Mouse (Mus musculus) gastrocnemius, postnatal 14 days (tissue): Measurements from ENCODE around the gene Hist1h3d. TPM values are rescaled to one million over a fixed set of nuclear protein-coding genes. Genes with fewer than 3 reads are reported as not detected.
"Not testable (repeated sequence)": the region's sequence is repeated elsewhere in the genome, so short reads cannot be mapped to it uniquely, and the experiment has no call there.

Source experiments
- DNase-seq: peaks from one replicate; pipeline ENCODE4 v3.0.0; 2021; ENCODE audit warnings: mixed read lengths
- intact Hi-C: fragments of 180-260 bp; cut with DNase I; formaldehyde crosslinking; loops from one replicate; pipeline ENCODE4 v1.15.1; 2025; ENCODE audit warnings: low total_unique reads
- long read RNA-seq, 2 experiments: library from polyadenylated mRNA; stranded (forward); transcript quantifications; one replicate each; pipeline ENCODE4 v2.0.0; 2021
- total RNA-seq, 2 experiments: library from RNA; stranded (reverse); gene quantifications; 2 replicates each; pipeline ENCODE4 v1.2.3; 2021

Hist1h3d gene
- total RNA-seq = 10 to 100 TPM; 13.5 to 15.2 TPM
- long read RNA-seq, experiment 1, partial matches to known transcripts = 0 of 3 reads
- long read RNA-seq, experiment 1, other reads (novel, unspliced or antisense) = 2 of 3 reads
- long read RNA-seq, experiment 2, partial matches to known transcripts = 0 of 1 reads
- long read RNA-seq, experiment 2, other reads (novel, unspliced or antisense) = 1 of 1 reads

DNA sequence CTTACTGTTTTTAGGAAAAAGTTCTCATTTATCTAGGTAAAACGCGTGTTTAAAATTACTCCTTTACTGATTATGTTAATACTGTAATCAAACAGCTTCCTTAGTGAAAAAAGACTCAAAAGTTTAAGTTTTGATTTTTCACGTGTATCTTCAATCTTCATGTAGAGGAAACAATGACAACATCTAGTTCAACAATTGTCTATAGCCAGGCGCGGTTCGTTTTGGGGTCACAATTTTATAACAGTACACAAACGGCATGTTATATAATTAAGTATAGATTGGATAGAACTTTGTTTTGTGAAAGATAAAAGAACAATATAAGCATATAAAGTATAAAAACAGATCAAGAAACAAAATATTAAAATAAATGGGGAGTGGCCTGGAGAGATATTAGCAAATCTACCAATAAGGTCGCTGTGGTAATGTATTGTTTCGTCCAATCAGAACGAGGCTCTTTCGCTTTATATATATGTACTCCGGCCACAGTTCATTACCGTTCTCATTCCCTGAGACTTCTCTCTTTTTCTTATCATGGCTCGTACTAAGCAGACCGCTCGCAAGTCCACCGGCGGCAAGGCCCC is at the start of gene Hist1h3d:
Gene Hist1h3d (plus strand): TSS at position 493 of the 581 bp plus-strand sequence.
- intact Hi-C loops = no loop called here
- DNase-seq = no peak

DNA sequence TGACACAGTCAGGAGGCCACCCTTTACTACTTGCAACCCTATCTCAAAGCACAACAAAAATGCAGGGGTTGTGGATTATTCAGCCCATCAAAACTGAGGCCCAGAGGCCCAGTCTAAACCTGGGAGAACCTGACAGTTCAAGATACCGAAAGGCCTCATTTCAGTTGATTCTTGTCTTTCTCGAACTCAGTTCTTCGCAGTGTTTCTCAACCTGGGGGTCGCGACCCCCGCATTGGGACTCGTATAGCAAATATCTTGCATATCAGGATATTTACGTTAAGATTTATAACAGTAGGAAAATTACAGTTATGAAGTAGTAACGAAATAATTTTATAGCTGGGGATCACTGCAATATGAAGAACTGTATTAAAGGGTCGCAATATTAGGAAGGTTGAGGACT is 49.7 kb upstream of the Hist1h3d start:
- DNase-seq = no peak
- intact Hi-C loops = loop anchor here (10.0 kb wide), 1 partner anchor 1501 kb away; no protein-coding TSS in a partner anchor

DNA sequence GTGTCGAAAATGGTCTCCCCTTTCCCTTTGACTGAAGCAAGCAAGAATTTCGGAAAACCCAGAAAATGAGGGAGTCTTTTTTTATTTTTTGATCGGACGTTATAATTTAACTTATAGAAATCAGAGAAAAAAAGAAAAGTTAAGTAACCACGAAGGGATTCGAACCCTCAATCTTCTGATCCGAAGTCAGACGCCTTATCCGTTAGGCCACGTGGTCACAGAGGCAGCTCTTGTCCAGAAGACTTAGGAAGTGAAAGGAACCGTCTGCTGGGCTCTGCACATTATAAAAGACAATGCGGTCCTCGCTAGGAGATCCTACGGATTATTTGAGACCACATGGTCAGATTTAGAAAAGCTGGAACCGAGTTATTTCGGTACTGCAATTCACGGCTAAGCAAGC is 49.3 kb upstream of the Hist1h3d start:
- intact Hi-C loops = loop anchor here (10.0 kb wide), 1 partner anchor 1502 kb away; no protein-coding TSS in a partner anchor

DNA sequence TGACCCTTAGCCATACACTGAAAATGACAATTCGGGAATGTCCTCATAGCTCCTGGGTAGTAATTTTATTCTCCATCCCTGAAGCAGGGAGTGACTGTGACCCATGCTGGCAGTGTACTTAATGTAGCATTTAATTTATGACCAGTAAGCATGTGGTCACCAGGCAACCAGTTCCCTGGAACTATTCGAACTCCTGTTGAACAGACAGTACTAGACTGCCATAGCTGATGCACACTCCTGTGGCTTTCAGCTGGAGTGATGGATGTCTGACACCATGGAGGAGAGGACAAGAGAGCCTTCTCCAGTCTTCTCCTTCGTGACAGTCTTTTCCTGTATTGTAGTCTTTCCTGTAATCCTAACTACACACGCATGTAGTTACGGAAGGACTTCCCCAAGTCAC is 46.6 kb upstream of the Hist1h3d start:
- no peak for DNase-seq
- intact Hi-C loops = loop anchor here (10.0 kb wide), 1 partner anchor 1504 kb away; no protein-coding TSS in a partner anchor

More for the DNA sequence above, 49.3 kb upstream of the Hist1h3d start:
- DNase-seq = peak; percentile 81

DNA sequence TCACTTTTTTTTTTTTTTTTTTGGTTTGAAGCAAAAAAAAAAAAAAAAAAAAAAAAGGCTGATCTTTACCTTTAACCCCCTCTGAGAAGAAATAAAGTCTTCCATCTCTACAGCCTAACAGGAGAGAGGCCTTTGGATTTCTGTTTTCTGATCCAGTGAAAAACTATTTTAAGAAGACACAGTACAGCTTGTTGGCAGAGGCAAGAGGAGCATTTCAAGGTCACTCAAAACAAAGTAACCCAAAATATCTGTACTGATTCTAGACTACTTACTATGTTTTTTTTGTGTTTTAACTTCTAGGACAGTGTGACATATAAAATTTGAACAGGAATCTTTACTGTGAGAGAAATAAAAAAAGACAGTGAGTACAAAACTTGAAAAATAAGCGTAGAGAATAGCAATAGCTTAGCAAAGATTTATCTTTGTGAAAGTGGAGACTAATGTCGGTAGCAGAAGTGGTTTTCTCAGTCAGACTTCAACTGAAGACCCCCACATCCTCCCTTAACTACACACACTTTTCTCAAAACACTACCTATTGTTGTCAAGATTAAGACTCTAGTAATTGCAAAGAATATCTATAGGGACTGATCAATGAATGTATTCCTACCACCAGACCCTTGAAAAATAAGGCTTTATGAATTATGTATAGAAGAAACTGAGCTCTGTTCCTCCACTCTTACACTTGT is 45.9 kb upstream of the Hist1h3d start:
- no peak for DNase-seq
- intact Hi-C loops = loop anchor here (10.0 kb wide), 1 partner anchor 1505 kb away; no protein-coding TSS in a partner anchor

DNA sequence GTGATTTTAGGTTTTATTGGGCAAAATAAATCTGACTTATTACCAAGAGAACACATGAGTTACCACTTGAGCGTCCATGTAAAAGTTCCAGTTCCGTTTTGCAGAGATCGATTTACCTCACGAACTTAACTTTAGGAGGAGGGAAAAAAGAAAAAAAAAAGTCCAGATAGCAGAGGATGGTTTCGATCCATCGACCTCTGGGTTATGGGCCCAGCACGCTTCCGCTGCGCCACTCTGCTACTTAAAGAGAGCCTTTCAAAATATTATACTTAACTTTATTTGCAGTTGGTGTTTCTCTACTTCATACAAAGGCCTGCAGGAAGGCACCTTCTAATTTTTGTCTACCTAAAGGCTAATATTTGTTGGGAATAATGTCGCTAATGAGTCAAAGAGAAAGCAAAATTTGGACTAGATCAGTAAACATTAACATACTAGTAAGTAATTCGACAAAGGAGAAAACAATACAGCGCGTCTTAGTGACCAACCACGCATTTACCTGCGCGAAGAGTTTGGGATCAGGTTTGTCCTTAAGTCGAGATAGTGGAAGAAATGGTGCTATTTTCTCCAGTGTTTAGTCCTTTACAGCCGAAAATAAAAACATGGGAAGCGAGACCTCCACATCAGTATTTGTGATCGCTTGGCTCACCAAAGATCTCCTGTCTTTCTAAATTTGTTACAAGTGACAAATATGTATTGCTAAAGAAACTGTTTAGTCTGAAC is 45.2 kb upstream of the Hist1h3d start:
- DNase-seq = peak; percentile 28
- intact Hi-C loops = no loop called here

DNA sequence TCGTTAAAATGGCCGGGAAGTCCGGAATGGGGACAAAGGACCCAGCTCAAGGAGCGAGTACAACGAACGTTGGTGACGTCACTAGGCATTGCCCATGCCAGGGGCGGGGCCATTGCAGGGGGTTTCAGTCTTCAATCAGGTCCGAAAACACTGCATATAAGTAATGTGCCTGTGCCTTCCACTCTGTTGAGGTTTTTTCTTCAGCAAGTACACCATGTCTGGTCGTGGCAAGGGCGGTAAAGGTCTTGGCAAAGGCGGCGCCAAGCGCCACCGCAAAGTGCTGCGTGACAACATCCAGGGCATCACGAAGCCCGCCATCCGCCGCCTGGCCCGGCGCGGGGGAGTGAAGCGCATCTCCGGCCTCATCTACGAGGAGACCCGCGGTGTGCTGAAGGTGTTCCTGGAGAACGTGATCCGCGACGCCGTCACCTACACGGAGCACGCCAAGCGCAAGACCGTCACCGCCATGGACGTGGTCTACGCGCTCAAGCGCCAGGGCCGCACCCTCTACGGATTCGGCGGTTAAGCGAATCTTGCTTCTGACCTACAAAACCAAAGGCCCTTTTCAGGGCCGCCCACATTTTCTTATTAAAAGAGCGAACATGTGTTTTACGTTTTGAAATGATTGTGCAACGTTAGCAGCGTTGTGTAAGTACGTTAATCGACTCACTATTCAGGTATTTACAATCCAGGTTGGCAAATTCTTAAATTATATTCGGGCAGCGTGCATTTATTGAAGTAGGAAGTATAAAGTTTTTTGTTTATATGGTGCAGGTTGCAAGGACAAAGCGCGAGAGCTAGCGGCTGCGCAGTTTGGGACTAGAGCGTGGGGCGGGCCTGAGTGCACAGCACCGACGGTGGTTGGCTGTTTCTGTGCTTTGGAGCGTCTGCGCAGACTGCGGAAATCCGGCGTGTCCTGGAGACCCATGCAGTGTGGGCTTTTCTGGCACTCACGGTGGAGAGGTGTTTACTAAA is 44.4 kb upstream of the Hist1h3d start, which contains the start of gene Hist1h4h:
Gene Hist1h4h (plus strand): TSS at position 150 of the 975 bp plus-strand sequence.
- intact Hi-C loops = no loop called here
- peak; percentile 91 for DNase-seq

DNA sequence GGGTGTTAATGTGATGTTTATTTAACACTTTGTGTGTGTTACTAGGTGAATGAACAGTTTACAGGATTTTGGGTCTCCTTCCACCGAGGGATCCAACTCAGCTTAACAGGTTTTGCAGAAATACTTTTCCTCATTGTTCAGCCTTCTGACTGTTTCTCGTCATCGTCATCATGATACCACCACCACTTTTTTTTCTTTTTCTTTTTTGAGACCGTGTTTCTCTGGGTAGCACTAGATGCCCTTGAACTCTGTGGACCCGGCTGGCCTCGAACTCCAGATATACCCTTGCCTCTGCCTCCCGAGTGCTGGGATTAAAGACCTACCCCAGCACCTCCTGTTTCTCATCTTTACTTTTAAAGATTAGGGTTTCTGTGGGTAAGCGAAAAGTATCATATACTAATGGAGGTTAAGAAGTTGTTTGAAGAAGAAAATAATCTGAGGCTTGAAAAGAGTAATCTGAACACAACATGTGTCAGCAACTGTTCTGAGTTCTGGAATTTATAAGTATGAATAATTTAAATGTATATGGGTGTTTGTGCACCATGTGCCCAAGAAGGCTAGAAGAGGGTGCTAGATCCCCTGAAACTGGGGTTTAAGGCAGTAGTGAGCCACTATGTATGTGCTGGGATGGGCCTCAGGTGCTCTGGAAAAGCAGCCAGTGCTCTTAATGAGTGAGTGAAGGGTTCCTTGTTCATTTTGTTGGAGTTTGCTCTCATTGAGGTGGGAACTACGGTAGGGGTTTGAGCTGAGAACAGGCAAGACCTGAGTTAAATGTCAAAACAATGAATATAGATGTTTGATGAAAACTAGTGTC is 43.1 kb upstream of the Hist1h3d start:
- intact Hi-C loops = no loop called here

DNA sequence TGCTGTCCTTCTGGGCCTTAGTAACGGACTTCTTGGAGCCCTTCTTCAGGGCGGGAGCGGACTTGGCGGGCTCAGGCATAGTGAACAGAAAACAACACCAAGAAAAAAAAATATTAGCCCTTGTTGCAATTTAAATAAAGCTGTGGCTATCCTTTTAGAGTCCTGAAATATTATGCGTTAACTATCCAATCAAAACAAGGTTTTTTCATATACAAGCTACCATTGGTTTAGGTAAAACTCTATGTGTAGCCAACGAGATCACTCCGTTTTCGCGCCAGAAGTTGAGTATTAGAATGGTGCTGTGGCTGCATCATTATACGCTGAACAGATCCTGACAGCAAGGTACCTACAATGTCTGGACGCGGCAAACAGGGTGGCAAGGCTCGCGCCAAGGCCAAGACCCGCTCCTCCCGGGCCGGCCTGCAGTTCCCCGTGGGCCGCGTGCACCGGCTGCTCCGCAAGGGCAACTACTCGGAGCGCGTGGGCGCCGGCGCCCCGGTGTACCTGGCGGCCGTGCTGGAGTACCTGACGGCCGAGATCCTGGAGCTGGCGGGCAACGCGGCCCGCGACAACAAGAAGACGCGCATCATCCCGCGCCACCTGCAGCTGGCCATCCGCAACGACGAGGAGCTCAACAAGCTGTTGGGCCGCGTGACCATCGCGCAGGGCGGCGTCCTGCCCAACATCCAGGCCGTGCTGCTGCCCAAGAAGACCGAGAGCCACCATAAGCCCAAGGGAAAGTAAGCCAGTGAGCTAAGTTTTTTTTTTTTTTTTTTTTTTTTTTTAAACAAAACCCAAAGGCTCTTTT is 41.8 kb upstream of the Hist1h3d start, which contains the start of gene Hist1h2af:
Gene Hist1h2af (plus strand): TSS at position 347 of the 808 bp plus-strand sequence.
- intact Hi-C loops = not testable (repeated sequence)
- peak; percentile 36 for DNase-seq

More for the DNA sequence above, 43.1 kb upstream of the Hist1h3d start:
- no peak for DNase-seq

DNA sequence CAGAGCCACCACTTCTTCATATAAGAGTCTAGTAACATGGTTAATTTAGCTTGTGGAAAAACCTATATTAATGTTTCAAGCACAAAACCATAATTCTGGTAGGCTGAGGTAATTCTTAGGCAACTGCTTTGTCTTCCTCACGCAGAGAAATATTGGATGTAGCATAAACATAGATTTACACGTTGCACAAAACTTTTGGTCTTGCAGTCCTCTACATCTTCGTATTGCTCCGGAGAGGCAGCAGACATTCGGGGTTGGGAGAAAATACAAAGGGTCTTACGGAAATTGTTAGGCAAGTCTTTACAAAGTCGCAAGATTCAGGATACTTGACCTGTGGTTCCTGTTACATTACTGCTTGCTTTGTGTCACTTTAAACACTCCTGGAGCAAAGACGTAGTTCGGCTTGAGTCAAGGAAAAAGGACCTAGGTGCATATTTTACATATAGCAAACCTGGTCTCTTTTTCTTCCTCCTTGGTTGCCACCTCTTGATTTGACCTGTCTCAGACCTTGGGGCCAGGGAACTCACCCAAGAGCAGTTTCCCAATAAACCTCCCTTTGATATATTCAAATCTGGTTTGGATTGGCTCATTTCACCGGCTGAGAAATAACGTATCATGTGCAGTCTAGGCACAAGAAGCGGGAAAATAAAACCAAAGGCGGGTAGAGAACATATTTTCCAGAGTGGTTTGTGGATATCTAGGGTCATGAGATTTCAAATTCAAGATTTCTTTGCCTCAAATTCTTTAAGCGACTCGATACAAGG is 41.0 kb upstream of the Hist1h3d start:
- intact Hi-C loops = no loop called here
- DNase-seq = no peak

DNA sequence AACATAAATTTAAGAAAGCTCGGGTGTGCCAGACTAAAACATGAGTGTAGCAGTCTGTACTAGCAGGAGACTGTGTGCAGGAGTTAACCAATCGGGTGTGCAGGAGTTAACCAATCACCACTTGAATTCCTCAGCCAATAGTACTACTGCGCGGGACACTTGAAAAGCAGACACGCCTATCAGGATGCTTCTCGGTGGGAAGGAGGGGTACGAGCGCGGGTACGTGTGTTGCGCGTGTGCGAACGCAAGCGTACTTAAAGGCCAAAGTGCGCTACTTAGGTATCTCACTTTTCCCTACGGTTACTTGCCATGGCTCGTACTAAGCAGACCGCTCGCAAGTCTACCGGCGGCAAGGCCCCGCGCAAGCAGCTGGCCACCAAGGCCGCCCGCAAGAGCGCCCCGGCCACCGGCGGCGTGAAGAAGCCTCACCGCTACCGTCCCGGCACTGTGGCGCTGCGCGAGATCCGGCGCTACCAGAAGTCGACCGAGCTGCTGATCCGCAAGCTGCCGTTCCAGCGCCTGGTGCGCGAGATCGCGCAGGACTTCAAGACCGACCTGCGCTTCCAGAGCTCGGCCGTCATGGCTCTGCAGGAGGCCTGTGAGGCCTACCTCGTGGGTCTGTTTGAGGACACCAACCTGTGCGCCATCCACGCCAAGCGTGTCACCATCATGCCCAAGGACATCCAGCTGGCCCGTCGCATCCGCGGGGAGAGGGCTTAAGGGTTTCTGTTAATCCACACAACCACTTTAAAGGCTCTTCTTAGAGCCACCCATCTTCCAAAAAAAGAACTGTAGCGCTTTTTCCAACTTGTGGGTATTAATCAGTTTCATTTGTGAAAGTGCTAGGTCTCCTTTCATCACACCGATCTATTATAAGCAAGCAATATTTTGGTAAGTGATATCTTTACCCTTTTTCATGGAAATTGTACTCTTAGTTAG is 40.2 kb upstream of the Hist1h3d start, which contains the start of gene Hist1h3g:
Gene Hist1h3g (plus strand): TSS at position 286 of the 939 bp plus-strand sequence.
- intact Hi-C loops = not testable (repeated sequence)

DNA sequence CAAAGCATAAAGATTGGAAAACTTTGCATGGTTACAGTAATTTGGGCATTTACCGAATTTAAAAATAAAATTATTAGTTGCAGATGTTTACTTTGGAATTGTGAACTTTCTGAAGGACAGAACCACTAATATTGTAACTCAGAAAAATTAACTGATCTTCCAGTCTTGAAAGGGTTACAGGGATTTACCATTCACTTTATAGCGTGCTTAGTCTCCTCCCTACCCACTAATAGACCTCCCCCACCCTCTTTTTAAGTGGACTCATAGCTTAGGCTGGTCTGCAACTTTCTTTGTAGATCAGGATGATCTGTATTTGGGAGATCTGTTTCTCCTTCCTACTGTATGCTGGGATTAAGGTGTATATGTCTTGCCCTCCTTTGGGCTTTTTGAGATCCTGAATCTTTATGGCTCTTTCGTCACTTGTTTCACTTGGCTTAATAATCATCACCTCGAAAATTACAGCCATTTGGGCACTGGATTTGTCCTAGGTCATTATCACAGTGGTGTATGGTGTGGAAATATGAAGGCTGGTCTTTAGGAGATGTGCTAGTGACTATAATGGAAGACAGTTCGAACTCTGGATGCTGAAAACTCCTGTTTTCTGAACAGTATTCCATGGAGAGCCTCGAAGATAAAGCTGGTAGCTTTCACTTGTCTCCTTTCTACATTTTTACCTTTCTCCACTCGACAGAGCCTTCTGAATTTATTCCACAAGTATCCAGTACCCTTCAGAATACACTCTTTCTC is 39.3 kb upstream of the Hist1h3d start:
- intact Hi-C loops = no loop called here
- DNase-seq = no peak

More for the DNA sequence above, 40.2 kb upstream of the Hist1h3d start, which contains the start of gene Hist1h3g:
- DNase-seq = peak; percentile 76

DNA sequence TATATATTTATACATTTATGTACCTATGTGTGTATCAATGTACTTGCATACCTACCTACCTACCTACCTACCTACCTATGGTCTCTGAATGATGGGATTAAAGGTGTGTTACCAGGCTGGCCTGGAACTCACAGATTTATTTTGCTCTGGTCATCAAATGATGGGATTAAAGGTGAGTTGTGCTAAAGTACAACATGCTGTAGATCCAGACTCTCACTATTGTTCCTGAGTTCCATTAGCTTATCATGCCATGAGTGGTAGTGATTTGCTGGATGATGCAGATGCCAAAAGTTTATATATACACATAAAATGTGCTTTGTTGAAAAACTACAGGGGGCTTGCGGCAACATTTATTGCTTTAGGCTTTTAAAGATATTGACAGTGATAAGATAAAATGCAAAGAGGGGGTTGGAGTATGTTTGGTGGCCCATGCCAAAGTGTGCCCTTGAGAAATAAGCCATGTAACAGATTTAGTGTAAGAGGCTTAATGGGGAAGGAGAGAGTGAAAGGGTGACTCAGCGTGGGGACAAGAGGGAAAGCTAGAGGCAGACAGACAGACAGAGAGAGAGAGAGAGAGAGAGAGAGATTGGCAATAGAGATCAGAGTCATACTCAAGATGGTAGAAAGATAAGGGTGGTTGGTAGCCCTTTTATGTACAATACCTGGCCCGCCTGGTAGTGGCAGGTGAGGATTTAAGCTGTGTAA is 38.4 kb upstream of the Hist1h3d start:
- intact Hi-C loops = no loop called here
- no peak for DNase-seq

DNA sequence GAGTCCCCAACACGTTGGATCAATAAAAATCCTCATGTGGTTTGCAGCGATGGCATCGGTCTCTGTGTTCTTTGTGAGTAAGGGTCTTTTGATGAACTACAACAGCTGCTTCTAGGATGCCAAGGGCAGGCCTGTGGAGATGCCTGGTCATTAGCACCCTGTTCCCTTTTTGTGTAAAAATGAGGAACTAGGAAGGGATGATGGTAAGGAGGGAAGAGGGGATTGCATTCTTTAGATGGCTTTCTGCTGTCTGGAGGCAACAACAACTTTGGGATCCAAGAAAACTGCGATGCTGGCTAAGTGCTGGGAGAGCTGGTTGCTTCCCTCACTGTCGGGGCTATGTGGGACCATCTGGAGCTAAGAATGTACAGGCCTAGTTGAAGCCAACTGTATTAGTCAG is 37.3 kb upstream of the Hist1h3d start:
- intact Hi-C loops = no loop called here

More for the DNA sequence above, 37.3 kb upstream of the Hist1h3d start:
- DNase-seq = no peak
